Mouse (Mus musculus) cerebellum, adult 9-10 months (tissue): ENCODE data around the gene Pim3.

Experiments used
- DNase-seq: peaks from one replicate; pipeline ENCODE4 v3.0.0; 2022

Pim3 gene

GRCm38 (mm10) chr15:88883342-88883741 lies 21.4 kb downstream of the Pim3 start:
- DNase-seq = no peak

GRCm38 (mm10) chr15:88885376-88885775 lies 23.4 kb downstream of the Pim3 start:
- DNase-seq = no peak

GRCm38 (mm10) chr15:88889032-88889431 lies 27.0 kb downstream of the Pim3 start:
- DNase-seq = no peak

GRCm38 (mm10) chr15:88889994-88890393 lies 28.0 kb downstream of the Pim3 start:
- no peak for DNase-seq

- DNase-seq = peak; percentile 88
Measured at GRCm38 (mm10) chr15:88890751-88891675, 29.0 kb downstream of the Pim3 start.

GRCm38 (mm10) chr15:88891676-88892040 lies 29.7 kb downstream of the Pim3 start:
- no peak for DNase-seq

- no peak for DNase-seq
Measured at GRCm38 (mm10) chr15:88892252-88892651, 30.3 kb downstream of the Pim3 start.

GRCm38 (mm10) chr15:88892876-88893275 lies 30.9 kb downstream of the Pim3 start:
- DNase-seq = no peak

- no peak for DNase-seq
Measured at GRCm38 (mm10) chr15:88895119-88895518, 33.1 kb downstream of the Pim3 start.

- DNase-seq = no peak
Measured at GRCm38 (mm10) chr15:88895891-88896290, 33.9 kb downstream of the Pim3 start.

GRCm38 (mm10) chr15:88896341-88896980 lies 34.5 kb downstream of the Pim3 start:
- DNase-seq = no peak

- DNase-seq = no peak
Measured at GRCm38 (mm10) chr15:88902200-88902875, 40.4 kb downstream of the Pim3 start.

- DNase-seq = no peak
Measured at GRCm38 (mm10) chr15:88903086-88903485, 41.1 kb downstream of the Pim3 start.

- DNase-seq = no peak
Measured at GRCm38 (mm10) chr15:88904056-88904811, 42.2 kb downstream of the Pim3 start.

GRCm38 (mm10) chr15:88906347-88906746 lies 44.4 kb downstream of the Pim3 start:
- no peak for DNase-seq

GRCm38 (mm10) chr15:88915046-88915445 lies 53.1 kb downstream of the Pim3 start:
- DNase-seq = no peak
